Mouse (Mus musculus) macrophage (primary cell): ENCODE measurements around the gene Gm10837. TPM values are rescaled to one million over a fixed set of nuclear protein-coding genes. Genes with fewer than 3 reads are reported as not detected.

Experiments used
- H3K27ac ChIP-seq: fragments of 350-480 bp; formaldehyde crosslinking; 2 replicates; pipeline ENCODE4 v1.9.0; 2021
- H3K36me3 ChIP-seq: fragments of 350-480 bp; formaldehyde crosslinking; 2 replicates; pipeline ENCODE4 v1.9.0; 2021; ENCODE audit errors: inconsistent target
- H3K4me3 ChIP-seq: fragments of 350-480 bp; formaldehyde crosslinking; 2 replicates; pipeline ENCODE4 v1.9.0; 2021; ENCODE audit errors: inconsistent target
- H3K79me2 ChIP-seq: fragments of 350-480 bp; formaldehyde crosslinking; 2 replicates; pipeline ENCODE4 v1.9.0; 2021; ENCODE audit errors: inconsistent target
- WGBS: methylation state at CpG from one replicate; pipeline ENCODE4 v1.1.7; 2026; ENCODE audit warnings: inconsistent platforms; ENCODE audit not compliant: missing documents; 5-methylcytosine and 5-hydroxymethylcytosine counted together
- polyA plus RNA-seq: library from polyadenylated mRNA; stranded (reverse); fragments of 250-400 nt; gene quantifications from 3 replicates; pipeline ENCODE4 v1.2.4, GENCODE M21; 2018; ENCODE audit warnings: inconsistent platforms

Gene Gm10837
- polyA plus RNA-seq, 1 experiment from 2014 or later, result not detected

DNA sequence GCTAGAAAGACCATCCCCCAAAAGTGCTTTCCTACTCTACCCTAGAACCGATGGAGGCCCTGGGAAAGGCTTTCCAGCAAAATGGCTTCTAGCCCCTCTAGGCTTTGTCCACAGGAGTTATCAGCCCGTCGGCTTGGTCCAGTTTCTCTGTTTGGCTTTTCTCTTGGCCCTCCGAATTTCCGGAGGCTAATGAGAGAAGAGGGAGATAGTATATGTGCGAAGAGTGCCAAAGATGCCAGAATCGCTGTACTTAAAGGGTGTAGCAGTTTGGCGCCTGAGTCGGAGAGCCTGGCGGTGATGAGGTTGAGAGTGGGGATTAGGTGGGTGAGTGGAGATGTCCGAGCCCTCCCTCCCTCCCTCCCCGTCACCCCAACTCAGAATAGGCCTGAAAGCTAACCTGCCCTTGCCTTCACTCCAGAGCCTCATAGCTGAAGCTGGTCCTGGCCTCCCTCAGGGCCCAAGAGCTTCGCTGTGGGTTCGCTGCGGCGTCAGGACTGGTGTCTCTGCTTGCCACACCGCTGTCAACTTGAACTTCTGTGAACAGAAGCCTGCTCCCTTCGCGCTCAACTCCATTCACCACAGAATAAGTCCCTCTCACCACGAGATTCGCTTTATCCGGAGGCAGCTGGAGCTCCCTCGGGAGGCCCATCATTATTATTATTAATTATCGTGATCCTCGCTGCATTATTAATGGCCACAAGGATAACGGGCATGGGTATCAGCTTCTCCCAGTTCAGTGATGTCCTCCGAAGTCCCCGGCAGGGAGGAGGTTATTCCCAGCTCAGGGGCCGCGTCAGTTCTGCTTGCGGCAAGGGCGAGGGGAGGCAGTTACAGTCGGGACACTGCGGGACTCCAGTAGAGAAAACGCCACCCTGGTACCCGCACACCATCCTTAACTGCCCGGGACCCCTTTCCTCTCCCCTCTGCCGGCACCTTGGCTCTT, 8.0 kb upstream of the Gm10837 start:
- H3K79me2 ChIP-seq, result no peaks in the 10 kb centered on the region
- H3K36me3 ChIP-seq, result no peaks in the 10 kb centered on the region
- WGBS, result 7% methylated on average over 37 of the region's 38 CpGs
- H3K27ac ChIP-seq, result no peak overlapping the region
- no peak overlapping the region for H3K4me3 ChIP-seq

DNA sequence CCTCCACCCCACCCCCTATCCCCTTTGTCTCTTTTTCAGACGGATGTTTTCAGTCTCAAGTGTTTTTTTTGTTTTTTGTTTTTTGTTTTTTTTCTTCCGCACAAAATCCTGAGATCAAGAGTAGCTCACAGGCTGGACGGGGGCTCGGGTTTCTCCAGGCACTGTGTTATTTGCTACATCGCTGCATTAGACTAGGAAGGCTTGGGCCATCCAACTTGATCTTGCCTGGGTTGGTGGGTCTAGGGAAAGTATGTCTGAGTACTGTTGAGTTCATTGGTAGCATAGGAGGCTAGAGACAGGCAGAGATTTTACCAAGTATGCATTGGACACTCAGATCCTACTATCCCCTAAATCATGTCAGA, 7.4 kb upstream of the Gm10837 start:
- WGBS, result 4% methylated on average over 4 of the region's 5 CpGs
- Histone ChIP-seq H3K27ac (no peak overlapping the region), H3K4me3 (no peak overlapping the region)

DNA sequence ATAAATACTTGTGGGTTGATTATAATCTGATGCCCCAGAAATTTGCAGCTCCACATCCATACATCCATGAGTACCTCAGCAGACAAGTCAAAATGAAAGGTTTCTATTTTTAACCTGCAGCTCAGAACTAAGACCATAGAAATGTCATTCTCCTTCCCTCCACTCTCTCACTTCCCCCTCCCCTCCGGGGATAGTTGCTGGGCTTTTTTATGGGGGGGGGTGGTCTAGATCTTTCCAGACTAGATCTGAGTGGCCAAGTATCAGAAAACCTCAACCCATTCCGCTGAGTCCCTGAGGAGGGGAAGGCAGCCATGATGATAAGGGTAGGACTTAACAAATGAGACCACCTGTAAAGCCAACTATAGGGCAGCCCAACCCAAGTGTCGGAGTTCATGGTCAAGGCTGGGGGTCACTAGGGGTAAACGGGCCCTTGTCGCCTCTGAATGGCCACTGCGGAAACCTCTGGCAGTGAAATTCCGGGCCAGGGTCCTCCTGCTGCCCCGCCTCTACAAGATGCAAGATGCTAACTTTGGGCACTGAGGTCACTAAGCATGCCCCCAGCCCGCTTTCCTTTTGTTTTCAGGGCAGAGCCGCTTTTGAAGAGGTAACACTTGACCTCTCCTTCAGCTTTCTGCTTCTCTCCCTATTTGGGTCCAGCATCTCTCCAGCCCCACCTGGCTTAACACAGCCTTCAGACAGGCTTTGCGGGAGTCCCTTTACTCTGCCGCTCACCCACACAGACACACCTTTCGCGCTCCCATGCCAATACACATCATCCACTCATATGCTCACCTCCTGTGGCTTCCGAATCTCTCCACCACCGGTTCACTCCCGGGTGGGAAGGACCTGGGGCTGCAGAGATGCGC, 6.6 kb upstream of the Gm10837 start:
- WGBS, result 10% methylated on average over 18 of the region's 18 CpGs
- Histone ChIP-seq H3K79me2 (no peaks in the 10 kb centered on the region), H3K4me3 (no peak overlapping the region), H3K36me3 (no peaks in the 10 kb centered on the region), H3K27ac (no peak overlapping the region)

More for the DNA sequence above, 7.4 kb upstream of the Gm10837 start:
- Histone ChIP-seq H3K79me2 (no peaks in the 10 kb centered on the region), H3K36me3 (no peaks in the 10 kb centered on the region)

DNA sequence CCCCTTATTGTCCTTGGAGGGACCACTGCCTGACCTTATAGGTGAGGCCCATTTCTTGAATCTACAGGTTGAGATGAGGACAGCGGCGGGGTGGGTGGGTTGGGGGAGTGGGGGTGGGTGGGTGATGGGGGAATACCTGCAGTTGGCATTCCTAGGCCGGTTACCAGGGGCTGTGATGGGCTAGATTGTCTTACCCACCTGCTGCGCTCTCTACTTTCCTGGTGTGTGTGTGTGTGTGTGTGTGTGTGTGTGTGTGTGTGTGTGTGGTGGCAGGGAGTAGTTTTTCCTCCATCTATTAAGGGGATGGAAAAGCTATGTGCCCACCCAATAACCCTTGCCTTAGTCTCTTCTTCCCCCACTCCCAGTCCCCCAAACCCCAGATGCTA, 5.9 kb upstream of the Gm10837 start:
- 11% methylated on average over 4 of the region's 4 CpGs for whole genome bisulfite sequencing
- no peaks in the 10 kb centered on the region for H3K36me3 ChIP-seq
- H3K27ac ChIP-seq, result no peak overlapping the region
- H3K79me2 ChIP-seq, result no peaks in the 10 kb centered on the region
- H3K4me3 ChIP-seq, result no peak overlapping the region

DNA sequence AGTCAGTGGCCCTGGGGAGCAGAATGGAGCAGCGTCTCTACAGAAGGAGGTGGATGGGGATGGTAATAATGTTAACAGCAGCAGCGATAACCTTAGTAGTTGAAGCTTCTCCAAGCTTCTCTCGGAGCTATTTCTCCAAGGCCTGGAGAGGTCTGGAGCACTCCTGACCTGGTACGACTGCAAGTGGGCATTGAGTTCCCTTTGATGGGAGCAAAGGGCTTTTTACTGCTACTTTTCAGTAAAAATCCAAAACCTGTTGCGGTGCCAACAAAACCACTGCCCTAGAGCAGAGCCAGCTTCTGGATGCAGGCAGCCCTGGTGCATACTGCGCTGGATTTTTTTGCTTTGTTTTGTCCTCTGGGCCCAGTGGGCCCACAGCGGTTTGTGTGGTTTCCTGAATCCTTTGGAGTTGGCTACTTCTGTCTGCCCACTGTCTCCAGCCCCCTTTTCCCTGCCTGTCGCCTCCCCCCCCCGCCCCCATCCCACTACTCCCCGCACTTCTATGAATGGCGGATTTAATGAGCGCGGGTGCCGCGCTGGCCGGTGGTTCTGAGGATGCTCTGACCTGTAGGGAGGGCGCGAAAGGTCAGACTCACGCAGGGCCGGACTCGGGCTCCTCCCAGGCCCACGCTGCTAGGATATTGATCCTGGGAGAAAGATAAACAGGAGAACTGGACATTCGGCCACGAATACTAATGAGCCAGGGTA, 5.4 kb upstream of the Gm10837 start:
- H3K36me3 ChIP-seq, result no peaks in the 10 kb centered on the region
- WGBS, result 5% methylated on average over 24 of the region's 24 CpGs
- H3K4me3 ChIP-seq, result no peak overlapping the region

DNA sequence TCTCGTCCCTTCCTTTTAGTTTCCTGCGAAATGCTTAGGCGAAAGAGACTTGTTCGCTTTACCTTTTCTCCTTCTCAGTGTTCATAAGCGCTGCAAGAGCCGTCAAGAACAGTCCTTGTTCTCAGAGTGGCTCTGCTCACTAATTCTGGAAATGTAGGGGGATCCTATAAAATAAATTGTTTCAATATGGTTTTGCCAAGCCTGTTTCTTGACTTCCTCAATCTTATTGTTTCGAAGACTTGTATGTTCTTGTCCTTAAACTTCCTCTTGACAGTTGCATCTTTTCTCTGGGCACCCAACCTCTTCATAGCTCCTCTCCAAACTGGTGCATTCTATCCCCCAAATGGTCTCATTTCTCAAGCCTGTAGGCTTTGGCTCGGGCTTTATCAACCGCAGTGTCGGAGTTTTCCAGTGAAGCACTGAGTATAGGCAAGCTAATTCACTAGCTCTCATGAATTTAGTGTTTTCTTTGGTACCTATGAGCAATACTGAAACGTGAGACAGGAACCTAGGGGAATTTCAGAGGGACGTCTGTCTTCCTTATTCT, 4.7 kb upstream of the Gm10837 start:
- Histone ChIP-seq H3K4me3 (no peak overlapping the region), H3K79me2 (no peaks in the 10 kb centered on the region)

More for the DNA sequence above, 5.4 kb upstream of the Gm10837 start:
- H3K27ac ChIP-seq, result no peak overlapping the region
- no peaks in the 10 kb centered on the region for H3K79me2 ChIP-seq

DNA sequence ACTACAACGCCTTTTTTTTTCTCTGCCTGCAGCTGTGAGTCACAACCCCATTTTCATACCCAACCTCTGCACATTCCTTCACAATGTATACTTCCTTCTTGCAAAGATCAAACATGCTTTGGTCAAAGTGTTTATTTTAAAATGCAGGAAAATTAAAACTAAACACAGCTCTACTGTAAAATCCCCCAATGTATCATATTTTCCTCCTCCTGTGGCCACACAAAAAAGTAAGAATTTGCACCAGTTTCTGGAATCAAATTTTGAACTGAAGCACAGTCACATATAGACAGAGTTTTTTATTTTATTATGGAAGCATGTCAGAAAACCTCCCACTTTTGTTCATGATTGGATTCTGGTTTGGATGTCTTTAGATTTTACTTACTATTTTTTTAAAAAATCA, 3.8 kb upstream of the Gm10837 start:
- 0% methylated on average over 1 of the region's 1 CpGs for WGBS
- H3K4me3 ChIP-seq, result no peak overlapping the region
- H3K79me2 ChIP-seq, result no peaks in the 10 kb centered on the region
- no peaks in the 10 kb centered on the region for H3K36me3 ChIP-seq
- no peak overlapping the region for H3K27ac ChIP-seq

More for the DNA sequence above, 4.7 kb upstream of the Gm10837 start:
- Histone ChIP-seq H3K36me3 (no peaks in the 10 kb centered on the region), H3K27ac (no peak overlapping the region)
- WGBS, result 10% methylated on average over 12 of the region's 12 CpGs

DNA sequence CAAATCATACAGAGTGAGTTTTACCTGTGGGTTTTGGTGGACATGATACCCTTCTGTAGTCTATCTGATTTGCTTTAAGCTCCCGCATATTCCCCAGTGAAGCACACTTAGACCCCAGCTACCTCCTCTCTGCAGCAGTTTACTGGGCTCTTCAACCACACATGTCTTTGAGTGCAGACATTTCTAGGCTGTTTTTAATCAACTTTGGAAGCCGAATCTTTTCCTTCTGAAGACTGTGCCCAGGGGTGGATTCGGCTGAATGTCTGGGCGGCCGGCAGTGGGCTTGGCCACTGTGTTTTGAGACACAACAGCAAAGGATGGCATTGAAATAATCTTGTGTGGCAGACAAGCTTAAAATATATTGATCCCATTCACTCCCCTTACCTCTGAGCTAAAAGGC, 3.0 kb upstream of the Gm10837 start:
- 14% methylated on average over 5 of the region's 5 CpGs for WGBS
- H3K36me3 ChIP-seq, result no peaks in the 10 kb centered on the region

DNA sequence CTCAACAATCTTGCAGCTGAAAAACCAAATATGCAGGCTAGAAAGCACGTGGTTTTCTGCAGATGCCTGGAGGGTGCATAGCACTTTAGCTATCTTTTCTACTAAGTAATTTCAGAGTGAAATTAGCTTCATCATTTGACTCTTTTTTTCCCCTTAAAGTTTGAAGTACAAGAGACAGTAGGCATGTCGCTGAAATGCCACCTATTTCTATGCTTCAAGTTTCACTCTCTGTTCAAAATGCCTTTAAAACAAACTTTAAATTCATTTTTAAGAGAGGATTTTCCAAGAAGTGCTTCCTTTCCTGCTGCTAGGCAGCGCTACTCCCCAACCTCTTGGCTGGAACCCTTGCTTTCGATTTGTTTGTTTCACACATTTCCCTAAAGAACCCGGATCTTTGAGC, 1.3 kb upstream of the Gm10837 start:
- no peak overlapping the region for H3K4me3 ChIP-seq
- H3K36me3 ChIP-seq, result no peaks in the 10 kb centered on the region
- H3K79me2 ChIP-seq, result no peaks in the 10 kb centered on the region
- WGBS, result 5% methylated on average over 5 of the region's 5 CpGs
- no peak overlapping the region for H3K27ac ChIP-seq

More for the DNA sequence above, 3.0 kb upstream of the Gm10837 start:
- Histone ChIP-seq H3K4me3 (no peak overlapping the region), H3K27ac (no peak overlapping the region), H3K79me2 (no peaks in the 10 kb centered on the region)

DNA sequence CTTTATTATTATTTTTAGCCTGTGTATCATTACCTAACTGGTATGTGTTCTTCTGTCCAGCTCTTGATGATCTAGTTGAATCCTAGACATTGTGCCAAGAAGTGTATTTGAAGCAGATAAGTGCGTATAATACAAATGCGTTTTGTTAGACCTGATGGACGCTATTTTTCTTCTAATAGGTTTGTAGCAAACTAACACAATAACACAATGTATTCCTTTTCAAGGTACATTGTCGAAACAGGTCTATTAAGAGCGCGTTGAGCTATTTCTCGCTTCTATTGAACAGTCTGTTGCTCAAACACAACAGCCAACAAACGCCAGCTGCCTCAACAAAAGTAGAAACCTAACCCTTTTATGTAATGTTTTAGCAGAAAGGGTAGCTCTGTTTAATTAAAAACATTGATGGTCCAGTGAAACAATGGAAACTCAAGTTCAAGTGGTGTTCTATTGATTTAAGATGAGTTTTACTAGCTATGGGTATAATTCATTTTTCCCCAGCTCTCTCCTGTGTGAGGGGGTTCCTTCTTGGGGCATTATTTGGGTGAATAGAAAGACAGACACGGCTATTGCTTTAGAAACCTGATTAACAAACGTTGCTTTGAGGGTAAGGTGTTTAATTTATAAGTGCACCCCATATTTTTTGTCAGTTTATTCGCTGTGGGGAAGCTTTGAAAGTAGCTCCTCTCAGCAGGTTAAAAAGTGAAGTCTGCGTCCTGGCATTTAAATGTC, 536 bp upstream of the Gm10837 start:
- Histone ChIP-seq H3K4me3 (no peak overlapping the region), H3K36me3 (no peaks in the 10 kb centered on the region), H3K79me2 (no peaks in the 10 kb centered on the region), H3K27ac (no peak overlapping the region)
- WGBS, result 13% methylated on average over 12 of the region's 12 CpGs

DNA sequence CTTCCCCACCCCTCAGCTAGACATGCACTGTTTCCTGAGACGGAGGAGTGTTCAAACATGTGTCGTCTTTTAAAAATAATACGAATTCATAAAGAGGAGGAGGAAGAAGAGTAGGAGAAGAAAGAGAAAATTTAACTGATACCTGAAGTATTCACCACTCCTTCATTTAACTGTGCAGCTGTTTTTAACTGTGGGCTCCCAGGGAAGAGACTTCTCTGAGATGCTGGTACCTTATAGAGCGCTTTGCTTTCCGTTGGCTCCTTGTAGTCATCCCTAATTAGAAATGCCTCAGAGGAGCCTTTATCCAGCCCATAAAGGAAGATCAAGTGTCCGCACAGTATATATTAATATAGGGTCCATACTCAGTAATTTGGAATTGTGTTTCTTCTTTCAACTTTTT, 1.1 kb downstream of the Gm10837 start:
- WGBS, result 53% methylated on average over 6 of the region's 6 CpGs
- no peaks in the 10 kb centered on the region for H3K36me3 ChIP-seq
- no peak overlapping the region for H3K4me3 ChIP-seq
- H3K27ac ChIP-seq, result no peak overlapping the region
- H3K79me2 ChIP-seq, result no peaks in the 10 kb centered on the region

DNA sequence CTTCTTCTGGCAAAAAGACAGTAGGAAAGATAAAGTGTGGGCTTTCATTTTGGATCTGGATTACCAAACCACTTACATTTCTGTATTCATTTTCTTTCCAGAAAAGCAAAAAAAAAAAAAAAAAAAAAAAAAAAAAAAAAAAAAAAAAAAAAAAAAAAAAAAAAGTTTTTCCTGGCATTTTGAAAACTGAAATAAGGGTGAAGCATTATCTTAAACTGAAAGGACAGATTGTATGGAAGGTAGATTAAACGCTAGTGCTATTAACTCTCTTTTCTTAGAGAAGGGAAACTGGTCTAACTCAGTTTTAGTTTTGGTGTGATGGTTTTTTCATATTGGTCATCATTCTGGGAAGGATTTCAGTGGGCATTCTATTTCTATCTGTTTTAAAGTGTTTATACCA, 1.6 kb downstream of the Gm10837 start:
- Histone ChIP-seq H3K79me2 (no peaks in the 10 kb centered on the region), H3K36me3 (no peaks in the 10 kb centered on the region), H3K4me3 (no peak overlapping the region), H3K27ac (no peak overlapping the region)
- WGBS, result 100% methylated on average over 1 of the region's 1 CpGs

DNA sequence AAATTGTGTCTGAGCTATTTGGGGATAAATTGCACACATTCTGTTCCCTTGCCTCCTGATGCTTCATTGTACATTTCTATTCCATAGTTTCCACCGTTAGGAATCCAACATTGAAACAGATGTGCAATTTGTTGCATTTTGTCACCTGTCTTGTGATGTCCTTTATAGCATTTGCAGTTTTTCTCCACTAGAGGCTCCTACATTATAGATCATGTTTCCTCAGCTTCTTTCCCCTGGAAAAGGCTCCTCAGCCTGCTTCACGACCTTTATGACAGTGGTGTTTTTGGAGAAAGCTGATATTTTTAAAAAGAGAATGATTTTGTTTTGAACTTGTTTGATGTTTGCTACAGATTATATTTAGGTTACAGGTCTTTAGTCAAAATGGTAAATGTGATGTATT, 18.7 kb downstream of the Gm10837 start:
- Histone ChIP-seq H3K79me2 (no peaks in the 10 kb centered on the region), H3K36me3 (no peaks in the 10 kb centered on the region), H3K4me3 (no peak overlapping the region), H3K27ac (no peak overlapping the region)
- WGBS, result 26% methylated on average over 2 of the region's 2 CpGs

DNA sequence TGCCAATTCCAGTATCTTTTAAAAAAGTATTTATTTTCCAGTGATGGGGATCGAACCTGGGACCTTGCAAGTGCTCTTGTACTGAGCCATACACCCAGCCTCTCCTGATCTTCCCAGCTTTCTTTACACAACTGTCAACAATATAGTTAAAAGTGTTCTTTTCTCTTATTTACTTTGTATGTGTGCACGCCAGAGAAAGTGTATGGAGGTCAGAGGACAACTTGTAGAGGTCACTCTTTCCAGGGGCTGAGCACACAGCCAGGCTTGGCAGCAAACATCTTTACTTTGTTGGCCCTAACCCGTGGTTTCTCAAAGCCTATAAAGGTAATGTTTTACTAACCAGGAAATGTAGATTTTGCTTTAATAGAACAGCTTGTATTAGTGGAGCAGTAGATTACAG, 21.1 kb downstream of the Gm10837 start:
- WGBS, result 89% methylated on average over 3 of the region's 3 CpGs
- Histone ChIP-seq H3K27ac (no peak overlapping the region), H3K79me2 (no peaks in the 10 kb centered on the region), H3K4me3 (no peak overlapping the region), H3K36me3 (no peaks in the 10 kb centered on the region)
